Mouse (Mus musculus): Measurements from ENCODE around the gene Vapb.
"Not testable (repeated sequence)": the region's sequence is repeated elsewhere in the genome, so short reads cannot be mapped to it uniquely, and the experiment has no call there.

Gene Vapb

DNA sequence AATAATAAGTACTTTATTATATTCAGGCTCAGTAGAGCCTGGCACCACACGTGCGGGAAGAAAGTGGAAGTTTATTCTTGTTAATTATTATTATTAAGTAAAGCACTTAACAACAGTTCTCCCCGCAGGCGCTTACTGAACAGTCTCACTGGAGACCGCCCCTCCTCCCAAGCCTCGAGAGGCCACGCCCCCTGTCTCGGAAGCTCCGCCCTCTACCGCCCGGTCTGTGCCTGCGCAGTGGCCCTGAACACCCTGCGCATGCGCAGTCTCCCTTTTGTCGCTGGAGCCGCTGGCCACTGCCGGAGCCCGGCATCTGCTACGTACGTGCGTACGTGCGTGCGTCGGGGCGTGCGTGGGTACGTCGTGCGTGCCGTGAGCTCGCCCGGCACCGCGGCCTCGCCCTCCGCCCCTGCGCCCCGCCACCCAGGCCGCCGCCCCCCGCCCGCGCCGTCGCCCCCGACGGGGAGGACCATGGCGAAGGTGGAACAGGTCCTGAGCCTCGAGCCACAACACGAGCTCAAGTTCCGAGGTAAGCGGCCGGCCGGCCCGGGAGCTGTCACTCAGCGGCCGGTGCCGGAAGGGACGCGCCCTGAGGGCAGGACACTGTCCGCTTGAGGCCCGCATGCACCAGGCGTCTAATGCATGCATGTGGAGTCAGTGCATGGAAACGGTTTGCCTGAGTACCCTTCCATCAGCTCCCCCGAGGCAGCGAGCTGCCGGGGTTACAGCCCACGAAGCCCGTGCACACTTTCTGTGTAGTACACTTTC is at the start of gene Vapb:
Gene Vapb (plus strand): TSS at position 290 of the 768 bp plus-strand sequence.
- DNase-seq, result peak; percentile 100

DNA sequence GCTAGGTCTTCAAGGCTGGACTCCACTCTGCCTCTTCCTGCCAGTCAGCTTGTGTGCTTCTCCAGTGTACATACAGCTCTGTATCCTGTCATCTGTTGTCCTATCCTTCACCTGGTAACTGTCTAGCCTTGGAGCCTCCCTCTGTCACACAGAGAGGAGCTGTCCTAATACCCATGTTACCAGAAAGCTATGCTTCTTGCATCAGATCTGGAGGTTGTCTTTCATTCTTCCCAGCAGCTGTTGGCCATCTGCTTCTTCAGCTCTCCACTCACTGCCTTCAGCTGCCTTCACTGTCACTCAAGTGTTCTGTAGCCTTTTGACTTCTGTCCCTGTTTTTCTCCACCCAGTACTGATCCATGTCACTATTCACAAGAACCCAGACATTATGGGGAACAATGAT is 47.5 kb upstream of the Vapb start:
- DNase-seq, result no peak

DNA sequence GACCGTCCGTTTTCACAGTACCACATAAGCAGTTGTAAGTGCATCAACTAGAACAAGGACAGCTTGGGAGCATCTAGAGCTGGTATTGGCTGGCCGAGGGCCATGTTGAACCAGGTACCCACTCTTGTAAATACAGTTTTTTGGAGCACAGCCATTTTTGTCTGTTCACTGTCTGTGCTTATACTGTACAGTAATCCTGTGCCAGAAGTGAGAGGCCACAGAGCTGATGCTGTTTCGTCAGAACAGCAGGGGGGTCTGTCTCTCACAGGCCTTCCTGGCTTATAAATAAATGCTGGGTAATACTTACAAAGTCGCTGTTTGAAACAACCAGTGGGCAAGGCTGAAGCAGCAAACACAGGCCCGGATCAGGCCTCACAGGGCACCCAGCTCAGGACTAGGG is 45.6 kb upstream of the Vapb start:
- no peak for DNase-seq

DNA sequence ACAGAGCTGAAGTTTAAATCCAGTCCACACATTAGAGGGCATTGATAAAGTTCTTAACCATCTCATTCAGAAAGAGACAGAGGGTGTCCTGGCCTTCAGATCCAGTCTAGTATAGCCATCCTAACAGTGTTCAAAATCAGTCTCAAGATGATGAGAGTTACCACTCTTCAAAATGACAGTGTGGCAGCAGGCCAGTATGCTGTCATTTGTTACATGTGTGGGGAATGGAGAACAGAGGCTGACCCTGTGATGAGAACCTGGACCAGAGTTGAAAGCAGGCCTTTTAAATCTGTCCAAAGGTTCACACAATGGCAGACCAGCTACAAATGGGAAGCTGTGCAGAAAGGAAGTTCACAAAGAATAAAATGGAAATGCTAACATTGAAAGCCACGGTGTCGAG is 44.6 kb upstream of the Vapb start:
- DNase-seq, result no peak

DNA sequence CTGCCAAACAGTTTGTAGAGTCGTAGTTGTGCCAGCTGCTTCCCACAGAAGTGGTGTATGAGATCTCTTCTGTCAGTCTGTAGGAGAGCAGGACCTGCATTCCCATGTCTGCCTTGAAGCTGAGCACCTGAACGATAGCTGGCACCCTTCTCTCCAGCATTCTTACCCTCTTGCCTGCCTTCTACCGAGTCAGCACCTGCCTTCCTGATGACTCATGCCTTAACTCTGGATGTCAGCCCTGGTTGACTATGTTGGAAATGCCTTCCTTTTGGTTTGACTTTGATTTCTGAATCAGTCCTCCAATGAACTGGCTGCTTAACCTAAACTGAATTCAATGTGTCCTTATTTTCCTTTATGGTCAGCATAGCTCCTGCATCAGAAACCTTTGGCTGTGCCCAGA is 38.5 kb upstream of the Vapb start:
- DNase-seq, result no peak

DNA sequence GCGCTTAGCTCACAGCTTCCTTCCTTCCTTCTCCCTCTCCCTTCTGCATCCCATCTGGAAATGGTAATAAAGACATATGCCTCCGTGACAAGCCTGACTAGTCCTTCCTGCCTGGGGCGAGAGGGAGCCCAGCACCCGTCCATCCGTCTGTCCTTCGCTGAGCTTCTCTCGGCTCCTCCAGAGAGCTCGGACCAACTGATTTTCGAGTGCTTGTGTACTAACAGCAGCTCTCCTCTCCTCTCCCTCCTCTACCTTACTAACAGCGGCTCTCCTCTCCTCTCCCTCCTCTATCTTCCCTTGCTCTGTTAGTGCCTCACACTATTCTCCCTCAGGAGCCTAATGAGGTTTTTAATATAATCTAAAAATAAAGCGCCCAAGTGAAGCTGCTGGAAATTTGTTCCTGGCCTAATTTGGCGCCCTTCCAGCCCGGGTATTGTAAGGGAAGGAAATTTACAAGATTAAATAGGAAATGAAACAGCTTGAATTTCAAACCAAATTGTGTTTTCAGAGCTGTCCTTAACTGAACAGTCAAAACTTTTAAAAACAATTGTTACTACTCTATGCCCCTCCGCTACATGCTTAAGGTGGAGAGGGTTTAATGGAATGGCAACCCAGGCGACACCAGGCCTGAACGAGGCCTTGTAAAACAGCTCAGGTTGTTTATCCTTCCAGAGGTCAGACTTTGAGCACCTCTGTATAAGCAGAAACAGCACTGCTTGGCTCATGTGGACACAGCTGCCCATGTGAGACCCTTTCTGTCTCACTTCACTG is 35.0 kb upstream of the Vapb start:
- peak; percentile 41 for DNase-seq

DNA sequence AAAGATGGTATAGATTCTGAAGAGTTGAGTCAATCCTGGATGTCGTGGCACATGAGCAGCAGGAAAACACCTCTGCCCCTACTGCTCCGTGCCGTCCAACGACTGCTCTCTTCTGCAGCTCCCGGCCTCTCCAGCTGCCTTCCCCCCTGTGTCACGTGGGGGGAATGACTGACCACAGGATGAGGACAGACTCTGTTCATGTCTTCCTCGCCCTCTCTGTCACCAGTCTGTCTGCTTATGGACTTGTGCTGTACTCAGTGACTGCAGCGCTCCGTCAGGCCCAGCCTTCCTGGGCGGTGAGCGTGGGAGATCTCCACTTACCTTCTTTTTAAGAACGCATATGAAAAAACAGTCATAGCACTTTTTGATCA is 34.5 kb upstream of the Vapb start:
- no peak for DNase-seq

DNA sequence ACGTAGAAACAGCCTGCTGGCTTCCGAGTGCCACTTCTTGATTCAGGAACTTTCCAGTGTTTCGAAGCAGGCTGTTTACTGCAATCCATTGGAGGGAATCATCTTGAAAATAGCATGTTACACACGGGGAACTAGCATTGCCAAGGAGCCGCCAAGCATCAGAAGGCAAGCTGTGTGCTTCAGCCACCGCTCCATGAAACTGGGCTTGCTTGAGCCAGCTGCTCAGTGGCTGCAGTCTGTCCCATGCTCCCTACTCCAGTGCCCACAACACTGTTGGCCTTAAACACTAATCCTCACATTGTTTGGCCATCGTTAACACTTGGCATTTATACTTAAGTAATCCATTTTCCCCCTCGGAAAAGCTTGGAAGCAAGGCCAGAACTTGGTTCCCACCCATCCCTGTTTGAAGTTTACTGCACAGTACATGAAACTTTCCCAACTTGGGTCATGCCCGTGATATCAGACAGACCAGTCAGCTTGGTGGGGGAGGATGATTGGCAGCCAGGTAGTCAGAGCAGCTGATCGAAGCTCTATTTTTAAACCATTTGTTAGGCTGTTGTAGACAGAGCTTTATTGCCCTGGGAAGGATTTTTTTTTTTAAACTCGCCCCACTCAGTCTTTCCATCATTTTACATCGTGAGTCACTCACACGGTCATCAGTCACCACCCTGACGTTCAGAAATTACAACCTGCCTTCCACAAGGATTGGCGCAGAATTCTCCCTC is 31.3 kb upstream of the Vapb start:
- no peak for DNase-seq

DNA sequence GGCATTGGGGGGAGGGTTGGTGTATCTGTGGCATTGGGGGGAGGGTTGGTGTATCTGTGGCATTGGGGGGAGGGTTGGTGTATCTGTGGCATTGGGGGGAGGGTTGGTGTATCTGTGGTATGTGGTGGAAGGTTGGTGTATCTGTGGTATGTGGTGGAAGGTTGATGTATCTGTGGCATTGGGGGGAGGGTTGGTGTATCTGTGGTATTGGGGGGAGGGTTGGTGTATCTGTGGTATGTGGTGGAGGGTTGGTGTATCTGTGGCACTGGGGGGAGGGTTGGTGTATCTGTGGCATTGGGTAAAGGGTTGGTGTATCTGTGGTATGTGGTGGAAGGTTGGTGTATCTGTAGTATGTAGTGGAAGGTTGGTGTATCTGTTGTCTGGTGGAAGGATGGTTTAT is 29.7 kb upstream of the Vapb start:
- DNase-seq, result not testable (repeated sequence)

DNA sequence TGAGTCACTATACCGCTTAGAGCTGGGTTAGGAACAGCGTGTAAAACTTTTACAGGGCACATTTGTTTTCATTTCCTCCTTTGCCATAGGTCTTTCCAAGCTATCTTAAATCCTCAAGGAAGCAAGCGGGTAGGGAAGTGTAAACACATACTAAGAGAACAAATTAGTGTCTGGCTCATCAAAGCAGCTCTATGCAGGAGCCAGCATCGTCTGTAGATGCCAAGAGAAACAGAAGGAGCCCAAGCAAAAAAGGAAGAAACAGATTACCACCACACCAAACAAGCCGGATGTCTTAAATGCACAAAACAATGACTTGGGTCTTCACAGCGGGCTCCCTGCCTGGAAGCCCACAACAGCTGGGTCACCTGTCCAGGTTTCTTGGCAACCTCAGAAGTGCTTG is 27.1 kb upstream of the Vapb start:
- no peak for DNase-seq

DNA sequence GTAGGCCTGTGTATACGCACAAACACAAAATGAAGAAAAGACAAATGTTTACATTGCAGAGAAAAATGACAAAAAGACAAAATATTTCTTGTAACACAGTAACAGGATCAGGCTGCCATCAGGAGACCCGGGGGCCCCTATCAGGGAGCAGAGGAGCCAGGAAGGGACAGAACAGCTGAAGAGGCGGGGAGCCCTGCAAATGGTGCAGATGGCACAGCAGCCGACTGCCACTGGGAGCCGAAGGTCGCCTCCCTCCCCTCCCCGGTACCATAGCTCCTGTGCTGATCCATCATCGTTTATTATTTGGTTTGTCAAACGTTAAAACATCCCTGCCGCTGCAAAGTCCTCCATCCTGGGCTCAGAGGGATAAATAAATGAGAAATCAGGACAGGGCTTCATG is 24.7 kb upstream of the Vapb start:
- no peak for DNase-seq

DNA sequence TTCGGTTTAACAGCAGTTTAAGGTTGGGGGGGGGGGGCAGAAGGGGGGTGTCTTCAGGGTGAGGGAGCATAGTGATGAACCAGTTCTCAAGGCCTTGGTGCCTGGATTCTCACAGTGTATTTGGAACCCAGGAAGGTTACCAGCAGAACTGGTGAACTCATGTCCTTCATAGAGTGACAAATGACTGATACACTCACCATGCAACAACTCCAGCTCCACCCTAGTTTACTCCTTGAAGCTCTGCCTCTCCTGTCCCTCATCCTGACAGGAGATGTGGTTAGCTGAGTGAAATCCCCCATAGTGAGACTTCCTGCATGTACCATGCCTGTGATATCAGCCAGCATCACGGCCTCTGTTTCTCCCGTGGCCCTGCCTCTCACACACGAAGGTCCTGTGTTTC is 24.1 kb upstream of the Vapb start:
- DNase-seq, result no peak

DNA sequence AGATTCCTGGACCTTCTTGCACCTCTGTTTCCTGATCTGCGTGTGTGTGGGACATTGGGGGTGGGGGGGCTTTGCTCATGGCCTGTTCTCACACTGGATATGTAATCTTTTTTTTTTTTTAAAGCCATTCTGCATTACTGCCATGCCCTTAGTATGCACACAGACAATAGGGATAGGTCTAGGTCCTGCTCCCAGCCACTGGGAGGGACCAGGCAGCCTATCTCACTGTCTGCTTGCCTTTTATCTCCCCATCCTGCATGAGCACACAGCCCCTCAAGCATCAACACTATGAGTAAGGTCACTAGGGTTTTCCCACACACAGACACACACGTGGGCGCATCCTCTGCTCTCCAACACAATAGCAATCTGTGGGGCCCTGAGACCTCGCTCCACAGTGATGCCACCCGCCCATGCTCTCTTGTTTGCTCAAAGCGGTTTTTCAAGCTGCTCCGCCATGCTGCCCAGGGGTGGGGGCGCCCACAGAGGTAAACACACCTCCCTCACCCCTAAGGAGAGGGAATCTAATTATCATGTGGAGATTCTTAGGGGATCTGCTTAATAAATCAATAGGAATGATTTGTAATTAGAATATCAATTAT is 22.6 kb upstream of the Vapb start:
- no peak for DNase-seq

DNA sequence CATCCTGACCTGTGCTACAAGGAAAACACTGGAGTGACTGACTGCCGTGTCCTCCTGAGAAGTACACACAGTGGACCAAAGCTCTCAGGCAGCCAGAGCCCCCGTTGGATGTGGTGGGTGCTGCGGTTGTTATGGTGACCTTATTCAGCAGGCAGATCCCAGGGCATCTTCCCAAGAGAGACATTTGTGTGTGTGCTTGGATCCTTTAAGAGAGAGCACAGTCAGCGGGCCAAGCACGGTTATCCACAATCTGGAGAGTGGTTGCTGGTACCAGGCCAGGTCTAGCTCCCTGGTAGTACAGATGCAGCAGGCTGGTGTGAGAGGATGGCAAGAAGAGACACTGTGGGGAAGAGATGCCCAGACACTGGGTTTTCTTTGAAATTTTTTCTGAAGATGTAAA is 20.3 kb upstream of the Vapb start:
- DNase-seq, result peak; percentile 28

DNA sequence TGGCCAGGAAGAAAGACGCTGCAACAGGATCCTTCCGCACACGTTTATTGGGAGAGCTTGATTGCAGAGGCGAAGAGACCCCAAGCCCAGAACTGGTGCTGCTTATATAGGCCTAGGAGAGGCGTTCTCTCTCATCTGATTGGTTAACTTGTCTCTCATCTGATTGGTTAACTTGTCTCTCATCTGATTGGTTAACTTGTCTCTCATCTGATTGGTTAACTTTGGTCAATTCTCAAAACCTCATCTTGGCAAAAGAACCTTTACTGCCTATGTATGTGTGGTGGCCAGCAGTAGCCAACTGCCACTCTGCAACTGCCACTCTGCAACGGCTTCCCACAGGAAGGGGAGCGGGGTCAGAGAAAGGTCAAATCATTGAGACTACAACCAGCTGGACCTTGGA is 18.2 kb upstream of the Vapb start, which contains the start of gene 1700010B08Rik:
Gene 1700010B08Rik (plus strand): TSS at position 301 of the 400 bp plus-strand sequence.
- DNase-seq, result not testable (repeated sequence)

DNA sequence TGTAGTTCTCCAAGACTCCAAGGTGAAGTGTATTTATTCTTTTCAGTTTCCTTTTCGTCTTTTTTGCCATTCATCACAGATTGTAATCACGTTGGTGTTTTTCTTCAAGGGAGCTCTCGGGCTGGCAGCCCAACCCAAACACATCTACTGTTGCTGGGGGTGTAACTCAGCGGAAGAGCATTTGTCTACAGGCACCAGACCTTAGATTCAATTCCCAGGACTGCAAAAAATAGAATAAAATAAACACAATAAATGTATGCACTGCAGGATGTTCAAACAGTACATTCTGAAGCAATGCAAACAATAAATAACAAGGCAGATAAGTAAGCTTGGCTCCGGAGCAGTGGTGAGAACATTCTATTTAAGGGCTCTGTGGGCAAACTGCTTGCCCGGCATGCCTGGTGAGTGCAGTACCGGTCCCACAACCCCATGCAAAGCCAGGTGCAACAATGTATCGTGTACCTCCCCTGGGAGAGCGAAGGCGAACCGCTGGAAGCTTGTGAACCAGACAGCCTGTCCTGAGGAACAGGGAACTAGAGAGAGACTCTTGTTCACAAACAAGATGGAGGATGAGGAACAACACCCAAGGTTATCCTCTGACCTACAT is 15.0 kb upstream of the Vapb start:
- DNase-seq, result no peak

DNA sequence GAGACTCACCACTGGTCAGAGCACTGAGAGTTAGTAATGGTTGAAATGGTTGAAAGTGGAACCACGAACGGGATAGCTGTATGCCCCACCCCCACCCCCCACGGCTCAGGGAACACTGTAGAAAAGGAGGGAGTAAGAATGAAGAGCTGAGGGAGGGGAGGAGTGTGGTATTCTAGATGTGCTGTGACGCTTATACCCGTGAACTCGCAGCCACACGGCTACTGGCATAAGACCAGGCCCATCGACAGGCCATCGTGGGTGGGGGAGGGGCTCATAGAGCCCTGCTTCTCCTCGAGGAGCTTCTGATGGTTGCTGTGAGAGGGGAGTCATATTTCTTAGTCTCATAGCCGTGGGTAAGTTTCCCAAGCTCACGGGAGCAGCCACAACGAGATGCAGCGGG is 12.9 kb upstream of the Vapb start:
- no peak for DNase-seq

DNA sequence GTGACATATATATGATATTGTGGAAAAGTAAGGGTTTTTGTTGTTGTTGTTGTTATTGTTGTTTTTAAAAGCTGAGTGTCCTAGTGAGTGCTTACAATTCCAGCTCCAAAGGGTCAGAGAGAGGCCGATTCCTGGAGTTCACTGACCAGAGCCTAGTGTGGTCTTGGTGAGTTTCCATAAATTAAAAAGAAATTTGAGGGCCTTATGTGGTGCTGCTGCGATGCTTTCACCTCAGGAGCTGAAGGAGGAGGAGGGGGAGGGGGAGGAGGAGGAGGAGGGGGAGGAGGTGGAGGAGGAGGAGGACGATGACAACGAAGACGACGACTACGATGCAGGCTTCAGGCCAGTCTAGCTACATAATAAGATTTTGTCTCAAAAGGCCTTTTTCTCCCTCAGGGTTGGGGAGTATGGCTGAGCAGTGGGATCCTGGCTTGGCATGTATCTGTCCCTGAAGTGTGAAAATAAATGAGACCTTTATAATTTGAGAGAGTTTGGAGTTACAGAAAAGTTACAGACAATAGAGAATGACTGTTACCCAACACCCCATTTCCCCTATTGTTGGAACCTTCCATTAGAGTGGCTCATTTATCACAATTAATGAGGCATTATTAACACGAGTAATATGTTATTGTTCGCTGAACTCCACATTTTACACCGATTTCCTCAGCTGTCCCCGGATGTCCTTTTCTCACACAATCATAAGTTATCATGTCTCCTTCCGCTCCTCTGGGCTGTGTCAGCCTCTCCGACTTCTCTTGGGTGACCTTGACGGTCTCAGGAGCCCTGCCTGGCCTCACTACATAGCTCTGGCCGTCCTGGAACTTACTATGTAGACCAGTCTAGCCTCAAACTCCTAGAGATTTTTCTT is 12.1 kb upstream of the Vapb start:
- DNase-seq, result no peak

DNA sequence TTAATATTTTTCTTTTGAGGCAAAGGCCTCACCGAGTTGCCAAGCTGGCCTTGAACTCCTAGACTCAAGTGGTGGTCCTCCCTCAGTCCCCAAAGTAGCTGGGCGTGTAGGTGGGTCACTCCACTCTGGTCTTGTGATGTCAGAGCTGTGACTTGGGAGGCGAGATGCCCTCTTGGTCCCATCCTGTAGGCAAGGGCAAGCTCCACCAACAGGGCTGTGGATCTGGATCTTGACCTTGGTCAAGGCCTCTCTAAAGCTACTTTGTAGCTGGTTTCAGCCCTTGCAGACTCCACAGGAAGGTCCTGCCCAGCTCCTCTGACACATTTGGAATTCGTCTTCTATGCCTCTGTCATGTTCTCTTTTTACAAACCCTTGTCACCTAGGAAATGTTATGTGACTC is 11.5 kb upstream of the Vapb start:
- no peak for DNase-seq

DNA sequence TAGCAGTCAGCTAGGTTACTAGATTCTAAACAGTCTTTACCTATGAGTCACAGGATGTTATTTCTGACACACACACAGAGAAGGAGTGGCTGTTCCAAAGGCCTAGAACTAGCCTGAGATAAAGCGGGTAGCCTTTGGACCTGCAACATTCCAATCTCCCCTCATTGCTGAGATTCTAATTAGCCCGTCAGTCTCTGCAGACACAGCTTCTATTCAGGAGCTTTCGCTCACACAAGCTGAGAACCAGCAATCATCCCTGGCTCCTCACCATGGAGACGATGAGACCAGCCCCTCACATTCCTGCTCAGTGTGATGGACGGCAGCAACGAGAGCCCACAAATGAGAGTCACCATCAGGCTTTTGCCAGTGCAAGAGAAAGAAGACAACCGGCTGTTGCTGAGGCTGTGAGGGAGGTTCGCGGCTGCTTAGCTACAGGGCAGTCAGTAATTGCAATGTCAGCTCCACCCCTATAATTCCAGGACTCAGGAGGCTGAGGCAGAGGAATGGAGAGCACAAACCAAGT is 6.8 kb upstream of the Vapb start:
- DNase-seq, result peak; percentile 19

DNA sequence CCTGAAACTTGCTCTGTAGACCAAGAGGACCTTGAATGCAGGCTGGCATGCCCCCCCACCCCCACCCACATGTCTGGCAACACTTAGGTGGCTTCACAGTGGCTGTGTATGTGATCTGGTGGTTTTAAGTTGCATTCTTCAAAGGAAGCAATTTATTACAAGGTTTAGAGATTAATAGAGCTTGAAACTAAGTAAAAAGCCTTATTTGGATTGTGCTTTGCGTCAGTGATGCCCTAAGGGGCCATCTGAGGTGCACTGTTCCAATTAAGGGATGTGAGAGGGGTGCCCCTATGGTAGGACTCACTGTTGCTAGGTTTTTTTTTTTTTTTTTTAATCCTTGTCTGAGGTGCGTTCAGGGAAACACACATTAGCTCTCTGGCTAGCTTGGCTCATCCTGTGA is 2.9 kb upstream of the Vapb start:
- no peak for DNase-seq

DNA sequence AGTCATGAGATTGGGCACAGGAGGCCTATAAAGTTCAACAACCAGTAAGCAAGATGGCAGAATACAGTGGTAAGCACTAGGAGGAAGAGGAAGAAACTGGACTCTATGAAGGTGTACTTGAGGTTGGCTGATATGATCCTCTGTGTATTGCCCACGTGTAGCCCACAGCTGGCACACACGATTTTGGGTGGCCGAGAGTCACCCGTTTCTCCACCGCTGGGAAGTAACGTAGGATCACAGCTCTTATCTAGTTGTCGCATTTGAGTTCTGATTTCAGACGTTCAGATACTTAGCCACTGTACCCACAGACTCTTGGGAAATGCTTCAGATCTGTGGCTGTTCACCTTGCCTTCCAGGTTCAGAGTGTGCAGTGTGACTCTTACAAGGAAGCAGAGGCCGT is 921 bp downstream of the Vapb start:
- DNase-seq, result no peak
